Mouse (Mus musculus) kidney, adult 9 months (tissue): ENCODE measurements at regions not wholly inside any gene's neighbourhood (a gene's known extent, or its start where the extent isn't known, plus 50 kb on each side); places are given as distances from the start of the nearest gene placed in this dataset.

Experiments
- DNase-seq: peaks from one replicate; pipeline ENCODE4 v3.0.0; 2022

GRCm38 (mm10) chr9:30299844-30300243, 127.1 kb upstream of the Snx19 start:
- peak; percentile 32 for DNase-seq

- no peak for DNase-seq
Observed at GRCm38 (mm10) chr9:30308281-30308680, 118.6 kb upstream of the Snx19 start.

DNA sequence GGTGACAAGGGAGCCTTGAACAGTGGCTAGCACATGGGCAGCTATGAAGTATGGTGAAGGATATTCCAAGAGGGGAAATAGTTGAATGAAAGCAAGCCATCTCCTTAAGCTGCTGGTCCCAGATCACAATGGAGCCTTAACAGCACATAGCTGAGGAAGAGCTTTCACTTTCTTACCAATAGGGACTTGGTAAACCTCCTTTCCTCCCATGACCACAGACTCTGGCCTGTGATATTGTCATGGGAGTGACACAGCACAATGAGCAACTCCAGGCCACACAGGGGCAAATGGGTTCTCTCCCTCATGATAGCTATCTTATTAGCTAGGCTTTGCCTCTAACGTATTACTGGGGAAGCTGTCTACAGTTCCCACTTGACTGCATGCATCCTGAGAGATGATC, 113.5 kb upstream of the Snx19 start:
- DNase-seq, result no peak

GRCm38 (mm10) chr9:30314355-30315171, 112.3 kb upstream of the Snx19 start:
- DNase-seq, result peak; percentile 6

GRCm38 (mm10) chr9:30315172-30315644, 111.7 kb upstream of the Snx19 start:
- peak; percentile 15 for DNase-seq

- no peak for DNase-seq
Observed at GRCm38 (mm10) chr9:30344866-30345265, 82.0 kb upstream of the Snx19 start.

GRCm38 (mm10) chr9:30353965-30354364, 72.9 kb upstream of the Snx19 start:
- no peak for DNase-seq

GRCm38 (mm10) chr9:30355642-30356041, 71.3 kb upstream of the Snx19 start:
- no peak for DNase-seq

- DNase-seq, result no peak
Observed at GRCm38 (mm10) chr9:30369554-30370440, 57.1 kb upstream of the Snx19 start.

GRCm38 (mm10) chr9:30370789-30371188, 56.1 kb upstream of the Snx19 start:
- no peak for DNase-seq

DNA sequence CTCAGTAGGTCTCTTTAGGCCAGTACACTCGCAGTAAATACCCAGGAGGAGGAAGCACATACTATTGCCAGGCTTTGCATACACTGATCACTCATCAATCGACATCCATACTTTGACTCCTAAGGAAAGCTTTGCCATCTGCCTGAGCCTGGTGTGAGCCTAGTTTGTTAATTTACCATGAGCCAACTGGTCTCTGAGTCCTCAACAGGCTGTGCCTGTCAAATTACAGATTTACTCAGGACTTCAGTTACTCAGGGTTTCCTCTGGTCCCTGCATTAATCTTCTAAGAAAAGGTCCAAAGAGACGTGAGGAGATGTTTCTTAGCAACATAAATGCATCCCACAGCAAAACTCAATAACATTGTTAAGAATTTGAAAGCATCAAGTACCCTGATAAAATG, 50.0 kb upstream of the Snx19 start:
- no peak for DNase-seq
